Mouse (Mus musculus): ENCODE measurements around the gene Iqsec1.
A peak's percentile ranks its signal among the peaks of the same experiment; 100 is the strongest.

Gene Iqsec1

DNA sequence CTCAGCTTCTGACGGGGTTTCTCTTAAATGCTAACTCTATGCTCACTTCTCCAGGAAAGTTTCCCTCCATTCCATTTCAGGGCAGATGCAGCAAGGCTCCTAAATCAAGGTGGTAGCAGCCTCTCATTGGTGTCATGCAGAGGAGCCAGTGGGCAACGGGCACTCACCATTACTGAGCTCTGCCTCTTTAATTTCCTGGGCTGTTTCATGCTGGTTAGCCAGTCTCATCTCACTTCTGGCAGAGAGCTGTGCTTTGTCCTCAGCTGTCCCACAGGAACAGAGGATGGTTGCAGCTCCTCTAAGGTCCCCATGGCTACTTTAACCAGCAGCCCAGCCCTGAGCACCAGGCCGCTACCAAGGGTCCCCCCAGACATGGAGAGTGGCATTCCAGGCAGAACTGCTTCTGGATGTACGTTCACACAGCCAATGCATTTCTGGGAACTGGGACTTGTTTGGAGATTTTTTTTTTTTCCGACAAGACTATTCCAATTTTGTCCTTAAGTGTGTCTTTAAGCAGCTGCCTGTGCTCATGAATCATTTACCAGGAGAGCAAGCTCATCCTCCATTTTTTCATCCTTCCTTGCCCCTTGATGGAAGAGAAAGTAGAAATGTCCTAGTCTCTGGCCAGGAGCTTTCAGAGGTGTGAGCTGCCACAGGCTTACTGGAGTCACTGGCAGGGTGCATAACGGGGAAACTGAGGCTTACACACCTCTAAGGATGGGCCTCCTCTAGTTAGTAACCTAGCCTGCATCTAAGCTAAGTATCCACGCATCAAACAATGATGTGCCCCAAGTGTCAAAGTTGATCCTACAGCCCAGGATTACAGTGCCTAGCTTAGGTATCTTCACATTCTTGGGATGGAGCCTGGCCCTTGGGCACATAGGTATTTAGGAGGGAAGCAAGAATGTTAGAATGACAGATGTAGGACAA lies 98.9 kb downstream of the Iqsec1 start:
- DNase-seq (ENCODE audit: extremely low spot score) = no peak

DNA sequence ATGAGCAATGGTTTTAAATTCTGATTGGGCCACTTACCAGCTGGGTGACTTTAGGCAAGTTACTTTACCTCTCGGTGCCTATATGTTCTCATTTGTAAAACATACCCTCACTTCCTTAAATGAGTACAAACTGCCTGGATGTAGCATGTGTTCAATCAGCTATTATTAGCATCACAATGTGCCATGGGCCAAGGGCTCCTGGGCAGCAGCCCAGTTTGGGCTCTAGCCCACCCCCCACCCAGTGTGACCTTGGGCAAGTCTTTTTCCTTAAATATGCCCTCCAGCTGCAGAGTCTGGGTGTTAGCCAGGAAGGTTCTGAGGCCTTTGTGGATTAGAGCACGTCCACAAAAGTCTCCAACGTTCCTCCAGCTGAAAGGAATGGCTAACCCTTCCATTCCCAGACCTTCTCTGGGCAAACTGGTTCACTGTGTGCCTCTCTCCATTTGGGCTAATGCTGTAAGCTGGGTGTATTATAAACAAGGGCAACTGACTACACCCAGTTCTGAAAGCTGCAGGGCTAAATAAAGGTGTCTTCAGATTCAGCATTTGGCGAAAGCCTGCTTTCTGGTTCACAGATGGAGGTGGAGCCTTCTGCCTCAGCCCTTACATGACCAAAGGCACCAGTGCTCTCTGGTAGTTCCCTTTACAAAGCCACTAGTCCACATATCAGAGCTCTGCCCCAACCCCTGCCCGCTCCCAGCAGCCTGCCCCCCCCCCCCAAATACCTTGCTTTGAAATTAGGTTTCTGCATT lies 101.3 kb downstream of the Iqsec1 start:
- DNase-seq (ENCODE audit: extremely low spot score) = no peak

GRCm38 (mm10) chr6:90885626-90886025 lies 102.9 kb downstream of the Iqsec1 start:
- no peak for DNase-seq (ENCODE audit: extremely low spot score)

DNA sequence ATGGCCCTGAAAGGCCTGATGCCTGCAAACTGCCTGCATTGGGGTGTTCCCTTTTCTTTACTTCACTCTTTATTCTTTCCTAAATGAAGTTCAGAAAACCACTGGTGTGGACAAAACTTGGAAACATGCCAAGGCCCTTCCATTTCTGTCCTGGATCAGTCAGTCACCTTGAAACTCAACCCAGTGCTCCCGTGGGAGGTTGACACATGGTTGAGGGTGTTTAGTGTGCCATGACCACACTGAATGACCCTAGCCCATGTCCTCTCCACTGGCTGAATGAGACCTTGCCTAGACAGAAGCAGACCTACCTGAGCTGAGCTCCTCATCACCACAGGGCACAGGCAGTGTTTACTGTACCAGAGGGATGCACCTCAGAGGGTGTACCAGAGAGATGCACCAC lies 103.9 kb downstream of the Iqsec1 start:
- DNase-seq (ENCODE audit: extremely low spot score) = no peak

GRCm38 (mm10) chr6:90880975-90881374 lies 107.5 kb downstream of the Iqsec1 start:
- DNase-seq (ENCODE audit: extremely low spot score) = no peak

- DNase-seq (ENCODE audit: extremely low spot score) = no peak
These were observed 108.1 kb downstream of the Iqsec1 start for GRCm38 (mm10) chr6:90880404-90880803.

GRCm38 (mm10) chr6:90871581-90871980 lies 116.9 kb downstream of the Iqsec1 start:
- DNase-seq (ENCODE audit: extremely low spot score) = no peak

DNA sequence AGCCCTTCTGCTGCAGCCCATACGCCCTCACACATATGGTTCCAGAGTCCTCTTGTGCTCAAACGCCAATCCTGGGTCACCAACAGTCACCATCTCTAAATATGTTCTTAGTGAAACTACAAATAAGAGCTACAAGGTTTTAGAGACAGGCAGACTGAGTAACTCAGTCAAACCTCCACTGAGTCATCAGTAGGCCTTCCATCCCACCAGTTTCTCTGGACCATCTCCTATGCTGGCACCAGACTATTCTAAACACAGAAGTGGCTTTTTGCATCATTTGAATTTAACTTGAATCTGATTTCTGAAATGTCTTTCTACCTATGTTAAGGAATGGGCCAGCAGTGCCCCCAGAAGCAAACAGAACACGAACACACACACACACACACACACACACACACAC lies 120.5 kb downstream of the Iqsec1 start:
- DNase-seq (ENCODE audit: extremely low spot score) = no peak

DNA sequence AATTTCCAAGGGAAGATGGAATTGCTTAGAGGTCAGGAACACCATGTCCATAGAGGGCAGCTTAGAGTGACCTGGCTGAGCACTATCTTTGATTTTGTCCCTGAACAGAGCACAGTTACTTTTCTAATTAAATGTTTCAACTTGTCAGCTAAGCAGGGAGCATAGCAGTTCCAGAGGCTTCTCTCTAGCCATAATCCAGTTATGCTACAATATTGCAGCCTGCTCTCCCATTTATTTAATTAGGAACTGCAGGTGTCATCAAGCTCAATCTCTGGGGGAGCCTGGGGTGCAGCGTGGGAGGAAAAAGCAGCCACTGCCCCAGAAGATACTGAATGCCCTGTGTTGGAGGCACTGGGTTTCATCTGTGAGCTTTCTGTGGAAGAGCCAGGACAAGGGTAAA lies 127.1 kb downstream of the Iqsec1 start:
- no peak for DNase-seq (ENCODE audit: extremely low spot score)

GRCm38 (mm10) chr6:90857844-90858243 lies 130.6 kb downstream of the Iqsec1 start:
- DNase-seq (ENCODE audit: extremely low spot score) = no peak

DNA sequence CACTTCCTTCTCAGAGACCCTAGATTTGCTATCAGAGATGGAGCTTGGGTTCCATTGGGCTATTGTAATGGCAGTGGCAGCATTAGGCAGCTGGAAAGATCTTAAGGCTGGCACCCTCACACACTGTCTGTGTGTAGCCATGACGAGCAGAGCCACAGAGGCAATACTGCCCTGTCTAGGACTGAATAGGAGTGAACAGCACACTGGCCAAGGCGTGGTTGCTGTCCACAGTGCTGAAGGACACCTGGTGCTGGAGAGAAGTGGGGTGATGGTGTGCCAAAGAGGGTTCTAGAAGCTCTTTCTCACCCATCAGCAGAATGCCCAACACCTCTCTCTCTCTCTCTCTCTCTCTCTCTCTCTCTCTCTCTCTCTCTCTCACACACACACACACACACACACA lies 136.1 kb downstream of the Iqsec1 start:
- peak; percentile 20 for DNase-seq (ENCODE audit: extremely low spot score)

DNA sequence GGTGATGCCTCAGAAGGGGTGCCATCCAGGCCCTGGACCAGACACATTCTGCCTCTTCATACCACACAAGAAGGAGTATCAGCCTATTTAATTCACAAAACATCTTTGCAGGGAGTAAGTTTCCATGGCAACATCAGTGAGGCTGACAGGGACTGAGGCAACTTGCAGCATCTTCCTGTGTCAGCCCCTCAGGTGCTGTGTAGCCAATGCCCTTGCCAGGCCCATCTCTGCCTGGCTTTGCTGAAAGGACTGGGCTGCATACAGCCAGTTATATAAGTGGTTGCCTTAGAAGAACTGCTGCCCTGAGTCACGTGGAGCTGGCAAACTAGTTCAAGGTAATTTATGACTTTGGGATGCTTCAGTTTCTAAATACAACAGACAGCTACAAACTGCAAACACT lies 140.4 kb downstream of the Iqsec1 start:
- no peak for DNase-seq (ENCODE audit: extremely low spot score)

DNA sequence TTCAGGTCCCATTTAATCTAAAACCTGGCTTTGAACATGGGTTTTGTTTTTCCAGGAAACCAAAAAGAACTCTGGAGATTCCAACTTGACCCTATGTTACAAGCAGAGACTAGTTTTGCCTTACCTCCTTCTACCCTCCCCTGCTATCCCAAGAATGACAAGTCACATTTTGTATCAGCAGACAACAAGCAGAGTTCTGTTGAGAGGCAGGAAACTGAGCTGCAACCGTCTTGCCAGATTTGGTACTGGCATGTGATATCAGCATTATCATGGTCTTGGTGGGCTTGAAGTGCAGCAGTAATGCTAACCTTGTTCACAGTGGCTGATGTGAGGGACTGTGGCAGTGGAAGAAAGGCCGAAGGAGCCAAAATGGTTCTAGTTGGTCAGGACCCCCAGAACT lies 141.0 kb downstream of the Iqsec1 start:
- DNase-seq (ENCODE audit: extremely low spot score) = no peak

GRCm38 (mm10) chr6:90839972-90840371 lies 148.5 kb downstream of the Iqsec1 start:
- DNase-seq (ENCODE audit: extremely low spot score) = no peak

GRCm38 (mm10) chr6:90836749-90837148 lies 151.7 kb downstream of the Iqsec1 start:
- DNase-seq (ENCODE audit: extremely low spot score) = no peak

DNA sequence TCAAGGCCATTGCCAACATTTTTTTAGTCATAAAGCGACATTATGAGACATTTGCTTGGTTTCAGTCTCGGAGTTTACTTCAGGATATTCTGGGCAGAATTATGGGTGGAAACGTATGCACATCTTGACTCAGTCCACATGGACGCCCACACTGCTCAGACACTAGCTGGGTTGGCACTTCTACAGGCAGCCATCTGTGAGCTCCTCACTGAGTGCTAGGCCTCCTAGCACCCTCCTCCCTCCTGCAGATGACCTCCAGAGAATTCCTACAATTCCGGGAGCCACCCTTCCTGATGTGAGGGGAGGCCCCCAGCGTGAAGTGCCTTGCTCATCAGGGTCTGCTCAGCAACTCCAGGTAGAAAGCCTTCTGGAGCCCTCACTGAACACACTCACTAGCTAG lies 158.9 kb downstream of the Iqsec1 start:
- DNase-seq (ENCODE audit: extremely low spot score) = no peak

DNA sequence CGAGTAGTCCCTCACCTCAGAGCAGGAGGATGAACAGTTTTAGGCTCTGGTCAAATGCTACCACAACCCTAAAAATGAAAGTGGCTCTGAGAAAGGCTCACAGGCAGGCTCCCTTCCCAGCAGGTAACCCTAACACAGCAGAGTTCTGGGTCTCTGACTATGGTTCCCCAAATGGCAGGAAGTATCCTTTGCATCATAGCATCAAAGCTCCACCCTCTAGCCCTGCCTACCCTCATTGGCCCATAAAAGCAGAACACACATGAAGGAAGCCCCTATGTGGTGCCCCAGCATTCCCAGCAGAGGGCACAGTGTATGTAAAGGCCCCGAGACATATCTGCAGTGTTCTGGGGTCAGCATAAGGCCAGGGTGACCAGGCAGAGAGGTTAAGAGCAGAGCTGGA lies 163.4 kb downstream of the Iqsec1 start:
- DNase-seq (ENCODE audit: extremely low spot score) = no peak

- DNase-seq (ENCODE audit: extremely low spot score) = peak; percentile 44
These were observed 165.2 kb downstream of the Iqsec1 start for GRCm38 (mm10) chr6:90823322-90823721.

DNA sequence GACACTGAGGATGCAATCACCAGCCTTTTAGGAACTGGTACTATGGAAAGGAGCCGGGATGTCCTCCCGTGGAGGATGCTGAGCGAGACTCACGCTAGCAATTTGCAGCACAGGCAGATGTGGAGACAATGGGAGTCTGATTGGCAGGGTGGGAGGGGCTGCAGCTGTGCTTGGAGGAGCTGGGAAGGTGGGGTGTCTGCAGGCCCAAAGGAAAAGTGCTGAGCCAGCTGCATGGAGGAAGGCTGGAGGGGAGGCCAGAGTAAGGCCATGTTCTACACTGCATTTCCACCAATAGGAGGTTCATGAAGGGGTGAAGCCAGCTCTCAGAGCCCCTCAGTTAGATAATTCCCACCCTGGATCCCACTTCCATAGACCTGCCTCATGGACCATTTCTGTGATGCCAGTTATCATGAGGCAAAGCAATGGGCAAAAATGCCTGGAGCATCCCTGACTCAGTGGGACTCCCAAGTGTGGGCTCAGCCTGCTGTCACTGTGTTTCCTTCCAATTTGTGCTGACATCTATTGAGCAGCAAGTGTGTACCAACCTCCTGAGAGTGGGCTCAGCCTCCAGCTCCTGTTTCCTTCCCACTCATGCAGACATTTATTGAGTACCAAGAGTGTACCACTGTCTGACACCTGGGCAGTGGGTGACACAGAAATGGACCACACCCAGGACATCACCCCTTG lies 166.4 kb downstream of the Iqsec1 start:
- no peak for DNase-seq (ENCODE audit: extremely low spot score)

GRCm38 (mm10) chr6:90819880-90820279 lies 168.6 kb downstream of the Iqsec1 start:
- DNase-seq (ENCODE audit: extremely low spot score) = no peak

GRCm38 (mm10) chr6:90818956-90819355 lies 169.5 kb downstream of the Iqsec1 start:
- DNase-seq (ENCODE audit: extremely low spot score) = peak; percentile 75

- no peak for DNase-seq (ENCODE audit: extremely low spot score)
These were observed 171.9 kb downstream of the Iqsec1 start for GRCm38 (mm10) chr6:90816551-90816950.
